ENCODE assay signal across 7 mouse cellular contexts in the genomic region with DNA sequence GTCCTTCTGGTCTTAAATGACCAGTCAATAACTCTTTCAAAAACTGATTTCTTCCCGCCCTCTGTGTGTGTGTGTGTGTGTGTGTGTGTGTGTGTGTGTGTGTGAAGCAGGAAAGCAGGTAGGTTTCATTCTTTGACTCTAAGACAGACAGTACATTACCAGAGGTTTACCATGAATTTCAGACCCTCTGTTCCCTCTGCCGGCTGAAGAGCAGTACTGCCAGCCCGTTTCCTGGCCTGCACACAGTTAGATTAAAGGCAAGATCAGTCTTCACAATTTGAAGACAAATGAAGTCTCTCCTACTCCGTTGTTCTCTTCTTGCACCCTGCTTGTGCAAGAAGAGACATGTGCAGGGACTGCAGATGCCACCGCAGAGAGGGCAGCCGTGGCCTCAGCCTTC.
DNase-seq lines count a peak whose midpoint lies in the region; ATAC-seq and TF ChIP-seq lines count a peak whose summit lies in the region.

No protein-coding gene starts in this region.

- peak; percentile 38 for DNase-seq in layer of hippocampus, adult 11-12 months (ENCODE audit: low spot score)
- DNase-seq in layer of hippocampus, adult 9-10 months (ENCODE audit: low spot score) = no peak
- peak; percentile 28 for DNase-seq in cerebellum, adult 11 months
- DNase-seq in gastrocnemius, postnatal 14 days = no peak

- intact Hi-C loops in gastrocnemius, postnatal 14 days (cut with DNase I; ENCODE audit: low total_unique reads) = no loop called here

- H3K4me1 ChIP-seq in cortical plate, adult 2 months (ENCODE audit: control insufficient read depth, insufficient read depth, low read length) = no peaks in the 10 kb centered on the region
- no peaks in the 10 kb centered on the region for H3K4me1 ChIP-seq in midbrain, embryonic 15.5 days
- no peaks in the 10 kb centered on the region for H3K4me1 ChIP-seq in intestine, embryonic 16.5 days (ENCODE audit: control insufficient read depth, insufficient read depth, low read length)

- no peak overlapping the region for H3K27ac ChIP-seq in cortical plate, adult 2 months (ENCODE audit: insufficient read depth, low read length)
- H3K27ac ChIP-seq in midbrain, embryonic 15.5 days = no peak overlapping the region
- H3K27ac ChIP-seq in intestine, embryonic 16.5 days (ENCODE audit: low read length) = no peak overlapping the region

- peak; percentile 63 for TF ChIP-seq CTCF in cortical plate, adult 2 months (IDR thresholded peaks at IDR 0.05; ENCODE audit: extremely low read depth, insufficient read depth, low read length)

- H3K27me3 ChIP-seq in midbrain, embryonic 15.5 days (replicated peaks) = no peaks in the 10 kb centered on the region
- no peaks in the 10 kb centered on the region for H3K27me3 ChIP-seq in intestine, embryonic 16.5 days (replicated peaks; ENCODE audit: control insufficient read depth, insufficient read depth, low read length)

- no peak overlapping the region for H3K4me2 ChIP-seq in midbrain, embryonic 15.5 days
- no peak overlapping the region for H3K4me2 ChIP-seq in intestine, embryonic 16.5 days (ENCODE audit: low read depth, low read length)

- no peak overlapping the region for H3K4me3 ChIP-seq in cortical plate, adult 2 months (ENCODE audit: insufficient read depth, low read length)
- H3K4me3 ChIP-seq in midbrain, embryonic 15.5 days = no peak overlapping the region
- H3K4me3 ChIP-seq in intestine, embryonic 16.5 days (ENCODE audit: low read length) = no peak overlapping the region

- H3K9ac ChIP-seq in midbrain, embryonic 15.5 days = no peak overlapping the region
- no peak overlapping the region for H3K9ac ChIP-seq in intestine, embryonic 16.5 days (ENCODE audit: low read depth, low read length)

- ATAC-seq in midbrain, embryonic 15.5 days (replicated peaks) = peak; percentile 83
- no peak for ATAC-seq in intestine, embryonic 16.5 days

- TF ChIP-seq POLR2A in cortical plate, adult 2 months (IDR thresholded peaks at IDR 0.05; ENCODE audit: extremely low read depth, insufficient read depth, low read length) = no peak

- H3K36me3 ChIP-seq in midbrain, embryonic 15.5 days (replicated peaks) = no peaks in the 10 kb centered on the region
- H3K36me3 ChIP-seq in intestine, embryonic 16.5 days (ENCODE audit: control insufficient read depth, insufficient read depth, low read length) = no peaks in the 10 kb centered on the region

- H3K9me3 ChIP-seq in midbrain, embryonic 15.5 days = no peaks in the 10 kb centered on the region
- H3K9me3 ChIP-seq in intestine, embryonic 16.5 days (ENCODE audit: control insufficient read depth, low read length) = no peaks in the 10 kb centered on the region

- WGBS in midbrain, embryonic 15.5 days = 67% methylated on average over 6 of the region's 6 CpGs
- 57% methylated on average over 6 of the region's 6 CpGs for WGBS in intestine, embryonic 16.5 days

Comparison
In these comparisons a context has a peak if more than half of its experiments do, and no peak if none do; other contexts are left out.
1. DNase-seq: peak in layer of hippocampus, adult 11-12 months (single experiment) and cerebellum, adult 11 months (single experiment); none in layer of hippocampus, adult 9-10 months (single experiment) and gastrocnemius, postnatal 14 days (single experiment).